Mouse (Mus musculus): ENCODE measurements around the gene Patl2. TPM values are rescaled to one million over a fixed set of nuclear protein-coding genes. Genes with fewer than 3 reads are reported as not detected.

Patl2 gene
- total RNA-seq, 1 experiment from 2014 or later: 0.26 TPM

Other genes with a start within 250 kb of the Patl2 start
- gene Ctdspl2, start 230.2 kb downstream of the Patl2 start, total RNA-seq (2021): 34.6 and 35.6 TPM in 2 replicates
- not detected in 2 replicates for gene Mageb3, start 230.1 kb downstream of the Patl2 start, total RNA-seq (2021)
- gene Eif3j1, start 157.6 kb downstream of the Patl2 start, total RNA-seq (2021): 17.8 and 18.1 TPM in 2 replicates
- 15.3 and 16.9 TPM in 2 replicates for gene Spg11, start 67.8 kb downstream of the Patl2 start, total RNA-seq (2021)
- 400 and 401 TPM in 2 replicates for gene B2m, start 38.5 kb downstream of the Patl2 start, total RNA-seq (2021)
- gene Trim69, start 25.5 kb downstream of the Patl2 start, total RNA-seq (2021): not detected in 2 replicates
- gene Terb2, start 83 bp upstream of the Patl2 start, total RNA-seq (2021): not detected in 2 replicates
- 61.6 and 101 TPM in 2 replicates for gene Sord, start 48.6 kb upstream of the Patl2 start, total RNA-seq (2021)
- gene Duox2, start 112.3 kb upstream of the Patl2 start, total RNA-seq (2021): 0.07 and 0.11 TPM in 2 replicates
- gene Duoxa2, start 112.7 kb upstream of the Patl2 start, total RNA-seq (2021): not detected in 2 replicates
- gene Duoxa1, start 127.5 kb upstream of the Patl2 start, total RNA-seq (2021): 0.41 TPM in 1 of 2 replicates, not detected in the other
- gene Duox1, start 129.5 kb upstream of the Patl2 start, total RNA-seq (2021): 0.08 TPM in 1 of 2 replicates, not detected in the other
- gene Shf, start 183.0 kb upstream of the Patl2 start, total RNA-seq (2021): 11.7 and 14.6 TPM in 2 replicates
- gene Slc28a2, start 240.3 kb upstream of the Patl2 start, total RNA-seq (2021): 11.1 and 18.9 TPM in 2 replicates

Measured in adrenal gland, postnatal 14 days (tissue).